Mouse (Mus musculus): ENCODE data around the gene Trim2. TPM values are rescaled to one million over a fixed set of nuclear protein-coding genes. Genes with fewer than 3 reads are reported as not detected.

Trim2 gene
- polyA plus RNA-seq, 1 experiment from 2014 or later, result 32.6 TPM

GRCm38 (mm10) chr3:84284796-84285195 is 21.9 kb downstream of the Trim2 start:
- 90% methylated on average over 3 of the region's 3 CpGs for WGBS
- ATAC-seq (ENCODE audit: low FRiP score, low TSS enrichment), result no peak
- no peaks in the 10 kb centered on the region for H3K27me3 ChIP-seq (ENCODE audit: control insufficient read depth, insufficient read depth, low read length)

GRCm38 (mm10) chr3:84283524-84283923 is 23.2 kb downstream of the Trim2 start:
- Histone ChIP-seq H3K4me3 (ENCODE audit: low read length) (no peak overlapping the region), H3K4me2 (replicated peaks; ENCODE audit: low read depth, low read length) (no peak overlapping the region), H3K27ac (ENCODE audit: low read depth, low read length) (peak overlapping the region; percentile 67; the same call in 1 of the 2 replicates), H3K4me1 (ENCODE audit: control insufficient read depth, insufficient read depth, low read length) (peaks cover 24% of the 10 kb centered on the region; the same call in 1 of the 2 replicates), H3K36me3 (ENCODE audit: control insufficient read depth, insufficient read depth, low read length) (no peaks in the 10 kb centered on the region), H3K9me3 (ENCODE audit: control insufficient read depth, low read length) (no peaks in the 10 kb centered on the region), H3K27me3 (ENCODE audit: control insufficient read depth, insufficient read depth, low read length) (no peaks in the 10 kb centered on the region), H3K9ac (ENCODE audit: low read depth, low read length) (no peak overlapping the region)
- 56% methylated on average over 8 of the region's 8 CpGs for WGBS
- ATAC-seq (ENCODE audit: low FRiP score, low TSS enrichment), result peak; percentile 53; the same call in 1 of the 2 replicates

More at GRCm38 (mm10) chr3:84284796-84285195, 21.9 kb downstream of the Trim2 start:
- H3K36me3 ChIP-seq (ENCODE audit: control insufficient read depth, insufficient read depth, low read length), result no peaks in the 10 kb centered on the region
- no peak overlapping the region for H3K9ac ChIP-seq (ENCODE audit: low read depth, low read length)
- H3K9me3 ChIP-seq (ENCODE audit: control insufficient read depth, low read length), result no peaks in the 10 kb centered on the region
- H3K4me2 ChIP-seq (replicated peaks; ENCODE audit: low read depth, low read length), result no peak overlapping the region
- no peak overlapping the region for H3K27ac ChIP-seq (ENCODE audit: low read depth, low read length)
- peaks cover 24% of the 10 kb centered on the region; the same call in 1 of the 2 replicates for H3K4me1 ChIP-seq (ENCODE audit: control insufficient read depth, insufficient read depth, low read length)
- H3K4me3 ChIP-seq (ENCODE audit: low read length), result no peak overlapping the region

GRCm38 (mm10) chr3:84281936-84282371 is 24.7 kb downstream of the Trim2 start:
- peaks cover 24% of the 10 kb centered on the region; the same call in 1 of the 2 replicates for H3K4me1 ChIP-seq (ENCODE audit: control insufficient read depth, insufficient read depth, low read length)
- no peak overlapping the region for H3K4me3 ChIP-seq (ENCODE audit: low read length)
- H3K9me3 ChIP-seq (ENCODE audit: control insufficient read depth, low read length), result no peaks in the 10 kb centered on the region
- peak; percentile 57; the same call in 1 of the 2 replicates for ATAC-seq (ENCODE audit: low FRiP score, low TSS enrichment)
- H3K27ac ChIP-seq (ENCODE audit: low read depth, low read length), result no peak overlapping the region
- H3K9ac ChIP-seq (ENCODE audit: low read depth, low read length), result no peak overlapping the region
- WGBS, result 19% methylated on average over 10 of the region's 10 CpGs
- H3K27me3 ChIP-seq (ENCODE audit: control insufficient read depth, insufficient read depth, low read length), result no peaks in the 10 kb centered on the region
- no peaks in the 10 kb centered on the region for H3K36me3 ChIP-seq (ENCODE audit: control insufficient read depth, insufficient read depth, low read length)
- H3K4me2 ChIP-seq (replicated peaks; ENCODE audit: low read depth, low read length), result no peak overlapping the region

- Histone ChIP-seq H3K4me1 (ENCODE audit: control insufficient read depth, insufficient read depth, low read length) (peaks cover 21% of the 10 kb centered on the region; the same call in 1 of the 2 replicates), H3K27ac (ENCODE audit: low read depth, low read length) (no peak overlapping the region), H3K9ac (ENCODE audit: low read depth, low read length) (no peak overlapping the region), H3K9me3 (ENCODE audit: control insufficient read depth, low read length) (no peaks in the 10 kb centered on the region), H3K4me3 (ENCODE audit: low read length) (no peak overlapping the region), H3K4me2 (replicated peaks; ENCODE audit: low read depth, low read length) (no peak overlapping the region), H3K27me3 (ENCODE audit: control insufficient read depth, insufficient read depth, low read length) (no peaks in the 10 kb centered on the region), H3K36me3 (ENCODE audit: control insufficient read depth, insufficient read depth, low read length) (no peaks in the 10 kb centered on the region)
- 78% methylated on average over 4 of the region's 4 CpGs for WGBS
- no peak for ATAC-seq (ENCODE audit: low FRiP score, low TSS enrichment)
These were observed 27.9 kb downstream of the Trim2 start for GRCm38 (mm10) chr3:84278809-84279208.

- H3K9ac ChIP-seq (ENCODE audit: low read depth, low read length), result no peak overlapping the region
- H3K36me3 ChIP-seq (ENCODE audit: control insufficient read depth, insufficient read depth, low read length), result no peaks in the 10 kb centered on the region
- no peak overlapping the region for H3K4me2 ChIP-seq (replicated peaks; ENCODE audit: low read depth, low read length)
- WGBS, result 96% methylated on average over 4 of the region's 4 CpGs
- H3K27me3 ChIP-seq (ENCODE audit: control insufficient read depth, insufficient read depth, low read length), result no peaks in the 10 kb centered on the region
- H3K27ac ChIP-seq (ENCODE audit: low read depth, low read length), result no peak overlapping the region
- H3K9me3 ChIP-seq (ENCODE audit: control insufficient read depth, low read length), result no peaks in the 10 kb centered on the region
- no peak overlapping the region for H3K4me3 ChIP-seq (ENCODE audit: low read length)
- no peak for ATAC-seq (ENCODE audit: low FRiP score, low TSS enrichment)
- H3K4me1 ChIP-seq (ENCODE audit: control insufficient read depth, insufficient read depth, low read length), result peaks cover 12% of the 10 kb centered on the region
These were observed 31.6 kb downstream of the Trim2 start for GRCm38 (mm10) chr3:84275124-84275523.

- no peak for ATAC-seq (ENCODE audit: low FRiP score, low TSS enrichment)
- H3K27ac ChIP-seq (ENCODE audit: low read depth, low read length), result no peak overlapping the region
- H3K4me2 ChIP-seq (replicated peaks; ENCODE audit: low read depth, low read length), result no peak overlapping the region
- H3K4me1 ChIP-seq (ENCODE audit: control insufficient read depth, insufficient read depth, low read length), result peaks cover 17% of the 10 kb centered on the region
- H3K9ac ChIP-seq (ENCODE audit: low read depth, low read length), result no peak overlapping the region
- H3K9me3 ChIP-seq (ENCODE audit: control insufficient read depth, low read length), result no peaks in the 10 kb centered on the region
- no peak overlapping the region for H3K4me3 ChIP-seq (ENCODE audit: low read length)
- no peaks in the 10 kb centered on the region for H3K27me3 ChIP-seq (ENCODE audit: control insufficient read depth, insufficient read depth, low read length)
- no peaks in the 10 kb centered on the region for H3K36me3 ChIP-seq (ENCODE audit: control insufficient read depth, insufficient read depth, low read length)
- WGBS, result 69% methylated on average over 10 of the region's 10 CpGs
These were observed 34.2 kb downstream of the Trim2 start for GRCm38 (mm10) chr3:84272293-84273015.

GRCm38 (mm10) chr3:84271794-84272193 is 34.9 kb downstream of the Trim2 start:
- H3K9me3 ChIP-seq (ENCODE audit: control insufficient read depth, low read length), result no peaks in the 10 kb centered on the region
- no peaks in the 10 kb centered on the region for H3K36me3 ChIP-seq (ENCODE audit: control insufficient read depth, insufficient read depth, low read length)
- no peaks in the 10 kb centered on the region for H3K27me3 ChIP-seq (ENCODE audit: control insufficient read depth, insufficient read depth, low read length)
- ATAC-seq (ENCODE audit: low FRiP score, low TSS enrichment), result no peak
- no peak overlapping the region for H3K9ac ChIP-seq (ENCODE audit: low read depth, low read length)
- peaks cover 17% of the 10 kb centered on the region for H3K4me1 ChIP-seq (ENCODE audit: control insufficient read depth, insufficient read depth, low read length)
- no peak overlapping the region for H3K4me3 ChIP-seq (ENCODE audit: low read length)
- H3K27ac ChIP-seq (ENCODE audit: low read depth, low read length), result no peak overlapping the region
- H3K4me2 ChIP-seq (replicated peaks; ENCODE audit: low read depth, low read length), result no peak overlapping the region
- WGBS, result 85% methylated on average over 10 of the region's 10 CpGs

- Histone ChIP-seq H3K36me3 (ENCODE audit: control insufficient read depth, insufficient read depth, low read length) (no peaks in the 10 kb centered on the region), H3K27ac (ENCODE audit: low read depth, low read length) (peak overlapping the region; percentile 49; the same call in 1 of the 2 replicates), H3K9ac (ENCODE audit: low read depth, low read length) (no peak overlapping the region), H3K4me1 (ENCODE audit: control insufficient read depth, insufficient read depth, low read length) (peaks cover 17% of the 10 kb centered on the region), H3K4me3 (ENCODE audit: low read length) (no peak overlapping the region), H3K4me2 (replicated peaks; ENCODE audit: low read depth, low read length) (0 out of 2 replicates have a peak overlapping the region, but pooled peaks have one; percentile 40), H3K9me3 (ENCODE audit: control insufficient read depth, low read length) (no peaks in the 10 kb centered on the region), H3K27me3 (ENCODE audit: control insufficient read depth, insufficient read depth, low read length) (no peaks in the 10 kb centered on the region)
- ATAC-seq (ENCODE audit: low FRiP score, low TSS enrichment), result peak; percentile 20
- 43% methylated on average over 6 of the region's 6 CpGs for WGBS
These were observed 35.6 kb downstream of the Trim2 start for GRCm38 (mm10) chr3:84271058-84271457.

GRCm38 (mm10) chr3:84270624-84270995 is 36.1 kb downstream of the Trim2 start:
- H3K27me3 ChIP-seq (ENCODE audit: control insufficient read depth, insufficient read depth, low read length), result no peaks in the 10 kb centered on the region
- H3K4me2 ChIP-seq (replicated peaks; ENCODE audit: low read depth, low read length), result peak overlapping the region; percentile 40
- ATAC-seq (ENCODE audit: low FRiP score, low TSS enrichment), result peak; percentile 91
- H3K9ac ChIP-seq (ENCODE audit: low read depth, low read length), result peak overlapping the region; percentile 37; the same call in 1 of the 2 replicates
- peak overlapping the region; percentile 65; the same call in 1 of the 2 replicates for H3K27ac ChIP-seq (ENCODE audit: low read depth, low read length)
- peaks cover 17% of the 10 kb centered on the region for H3K4me1 ChIP-seq (ENCODE audit: control insufficient read depth, insufficient read depth, low read length)
- H3K9me3 ChIP-seq (ENCODE audit: control insufficient read depth, low read length), result no peaks in the 10 kb centered on the region
- H3K36me3 ChIP-seq (ENCODE audit: control insufficient read depth, insufficient read depth, low read length), result no peaks in the 10 kb centered on the region
- 0% methylated on average over 3 of the region's 3 CpGs for WGBS
- H3K4me3 ChIP-seq (ENCODE audit: low read length), result peak overlapping the region; percentile 33

Data from kidney, embryonic 14.5 days (tissue).